Mouse (Mus musculus): Measurements from ENCODE around the gene Olfr957.

The Olfr957 gene

GRCm38 (mm10) chr9:39515531-39515930, at the start of gene Olfr957:
TSS of gene Olfr957 (minus strand) at chr9:39515809.
- no peak for DNase-seq

GRCm38 (mm10) chr9:39558349-39558647, 42.7 kb upstream of the Olfr957 start:
- no peak for DNase-seq

GRCm38 (mm10) chr9:39557529-39558348, 42.1 kb upstream of the Olfr957 start:
- DNase-seq = no peak

GRCm38 (mm10) chr9:39553946-39554345, 38.3 kb upstream of the Olfr957 start, which contains the start of gene Olfr958:
TSS of gene Olfr958 (minus strand) at chr9:39554054.
- DNase-seq = no peak

DNA sequence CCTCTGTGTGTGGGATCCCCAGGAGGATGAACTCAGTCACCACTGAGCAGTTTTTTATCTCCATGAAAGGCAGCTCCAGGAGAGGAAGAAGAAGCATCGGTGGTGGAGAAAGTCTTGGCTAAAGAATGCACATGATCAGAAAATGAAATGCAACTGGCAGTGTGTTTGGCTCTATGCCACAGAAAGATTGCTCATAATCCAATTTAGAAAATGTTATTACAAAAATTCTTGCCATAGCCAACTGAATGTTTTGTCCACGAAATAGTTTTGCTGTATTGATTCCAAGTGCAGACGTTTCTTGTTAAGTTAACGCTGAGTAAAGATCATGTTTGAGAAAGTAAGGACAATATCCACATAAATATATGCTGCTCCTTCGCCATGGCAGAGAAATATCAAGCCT, 35.2 kb upstream of the Olfr957 start:
- no peak for DNase-seq

DNA sequence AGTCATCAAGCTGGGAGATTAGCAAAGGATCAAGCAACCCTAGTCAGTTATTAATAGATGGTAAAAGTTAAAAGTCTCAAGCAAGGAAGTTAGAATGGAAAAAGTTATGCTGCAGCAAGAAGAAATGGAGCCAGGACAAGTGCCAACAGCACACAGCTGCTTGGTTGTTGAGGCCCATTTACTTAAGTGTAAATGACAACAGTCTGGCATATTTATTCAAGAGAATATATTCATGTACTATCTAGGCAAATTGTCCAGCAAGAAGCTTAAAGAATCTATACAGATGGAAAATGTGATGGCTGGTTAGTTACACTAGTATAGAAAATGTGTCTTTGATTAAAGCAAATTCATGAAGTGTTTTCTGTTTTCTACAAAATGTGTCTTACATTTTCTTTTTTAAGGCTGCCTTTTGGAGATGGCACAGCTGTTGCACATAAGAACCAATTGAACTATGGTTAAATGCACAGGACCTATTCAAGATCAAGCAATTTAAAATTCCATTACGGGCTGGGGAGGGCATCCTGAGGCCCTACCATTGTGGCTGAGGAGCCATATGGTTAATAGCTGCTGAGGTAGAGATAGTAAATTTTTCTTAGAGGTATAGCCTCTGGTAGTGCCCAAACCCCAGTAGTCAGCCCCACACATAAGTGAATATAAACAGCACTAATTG, 8.1 kb upstream of the Olfr957 start:
- no peak for DNase-seq

GRCm38 (mm10) chr9:39518595-39518994, 3.0 kb upstream of the Olfr957 start:
- no peak for DNase-seq

GRCm38 (mm10) chr9:39509412-39509811, 6.2 kb downstream of the Olfr957 start:
- no peak for DNase-seq

DNA sequence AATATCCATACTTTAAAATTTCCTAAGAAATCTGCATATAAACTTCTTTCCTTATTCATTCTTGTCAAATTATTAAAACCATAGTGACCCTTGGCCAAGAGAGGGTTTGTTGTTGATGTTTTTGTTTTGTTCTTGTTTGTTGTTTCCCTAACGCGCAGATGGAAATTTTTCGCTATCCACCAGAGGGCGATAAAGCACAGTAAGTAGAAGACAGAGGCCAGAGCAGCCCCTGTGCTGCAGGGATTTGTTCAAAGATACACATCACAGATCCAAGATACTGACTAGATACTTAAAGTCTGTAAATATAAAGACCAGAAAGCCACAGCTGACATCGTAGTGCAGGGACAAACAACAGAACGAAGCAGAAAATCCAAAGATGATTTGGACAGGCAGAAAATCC, 6.6 kb downstream of the Olfr957 start:
- no peak for DNase-seq

DNA sequence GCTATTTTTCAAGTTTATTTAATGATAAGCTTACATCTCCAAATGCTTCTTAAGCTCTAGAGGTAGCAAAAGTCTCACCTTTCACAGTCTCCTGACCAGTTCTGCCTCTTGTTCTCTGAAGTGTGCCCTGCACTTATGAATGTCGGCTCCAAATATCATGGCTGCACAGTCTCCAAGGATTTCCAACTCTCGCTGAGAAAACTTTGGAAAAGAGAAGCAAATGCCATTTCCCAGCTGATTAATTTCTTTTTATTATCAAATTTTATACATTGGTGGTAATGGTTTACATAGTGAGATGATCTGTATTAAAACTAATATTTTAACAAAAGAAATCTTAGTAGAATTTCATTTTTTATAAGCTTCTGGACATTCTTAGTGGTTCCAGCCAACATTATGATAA, 21.7 kb downstream of the Olfr957 start, which contains the start of gene Olfr44:
TSS of gene Olfr44 (minus strand) at position 101 of the 400 bp plus-strand sequence.
- no peak for DNase-seq

DNA sequence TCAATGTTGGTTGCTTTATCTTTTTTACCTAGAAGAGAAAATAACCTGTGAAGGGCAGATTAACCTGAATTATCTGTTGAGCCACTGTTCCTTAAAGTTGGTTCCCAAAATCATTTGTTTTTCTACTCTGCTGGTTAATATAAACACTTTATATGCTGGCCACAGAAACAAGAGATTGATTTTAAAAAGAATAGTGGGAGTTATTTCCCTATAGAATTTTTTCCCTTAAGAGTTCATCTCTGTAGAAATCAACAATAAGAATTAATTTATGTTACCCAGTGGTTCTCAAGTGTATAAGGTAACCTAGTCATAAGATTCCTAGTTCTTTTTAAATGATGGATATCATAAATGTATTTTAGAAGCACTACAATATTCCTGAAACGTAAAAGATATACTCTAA, 43.8 kb downstream of the Olfr957 start, which contains the start of gene Olfr955:
TSS of gene Olfr955 (minus strand) at position 101 of the 400 bp plus-strand sequence.
- no peak for DNase-seq

Measured in kidney, adult 11 months (tissue).